Mouse (Mus musculus): Measurements from ENCODE around the gene Emb.
A peak's percentile ranks its signal among the peaks of the same experiment; 100 is the strongest.

Emb gene

GRCm38 (mm10) chr13:117220501-117221321 lies 12.4 kb downstream of the Emb start, which contains the start of gene Gm17509:
Gm17509 (minus strand) TSS chr13:117221075.
- DNase-seq (ENCODE audit: low spot score), result peak; percentile 61

- DNase-seq (ENCODE audit: low spot score), result no peak
Observed at GRCm38 (mm10) chr13:117223125-117223524, 14.8 kb downstream of the Emb start.

- DNase-seq (ENCODE audit: low spot score), result no peak
Observed at GRCm38 (mm10) chr13:117224901-117225300, 16.6 kb downstream of the Emb start.

- no peak for DNase-seq (ENCODE audit: low spot score)
Observed at GRCm38 (mm10) chr13:117225561-117225960, 17.2 kb downstream of the Emb start.

- DNase-seq (ENCODE audit: low spot score), result no peak
Observed at GRCm38 (mm10) chr13:117230371-117231110, 22.2 kb downstream of the Emb start.

- no peak for DNase-seq (ENCODE audit: low spot score)
Observed at GRCm38 (mm10) chr13:117233808-117234207, 25.5 kb downstream of the Emb start.

- DNase-seq (ENCODE audit: low spot score), result no peak
Observed at GRCm38 (mm10) chr13:117234486-117234885, 26.1 kb downstream of the Emb start.

- DNase-seq (ENCODE audit: low spot score), result no peak
Observed at GRCm38 (mm10) chr13:117235530-117236212, 27.3 kb downstream of the Emb start.

GRCm38 (mm10) chr13:117237111-117237510 lies 28.8 kb downstream of the Emb start:
- DNase-seq (ENCODE audit: low spot score), result no peak

- DNase-seq (ENCODE audit: low spot score), result no peak
Observed at GRCm38 (mm10) chr13:117242063-117242462, 33.7 kb downstream of the Emb start.

GRCm38 (mm10) chr13:117242621-117243020 lies 34.3 kb downstream of the Emb start:
- DNase-seq (ENCODE audit: low spot score), result no peak

GRCm38 (mm10) chr13:117260704-117261103 lies 52.4 kb downstream of the Emb start:
- no peak for DNase-seq (ENCODE audit: low spot score)

GRCm38 (mm10) chr13:117266156-117266555 lies 57.8 kb downstream of the Emb start:
- DNase-seq (ENCODE audit: low spot score), result no peak

GRCm38 (mm10) chr13:117267963-117268362 lies 59.6 kb downstream of the Emb start:
- DNase-seq (ENCODE audit: low spot score), result no peak

- DNase-seq (ENCODE audit: low spot score), result no peak
Observed at GRCm38 (mm10) chr13:117284036-117284435, 75.7 kb downstream of the Emb start.

GRCm38 (mm10) chr13:117286939-117287338 lies 78.6 kb downstream of the Emb start:
- DNase-seq (ENCODE audit: low spot score), result no peak

- no peak for DNase-seq (ENCODE audit: low spot score)
Observed at GRCm38 (mm10) chr13:117287400-117287799, 79.1 kb downstream of the Emb start.

- peak; percentile 45 for DNase-seq (ENCODE audit: low spot score)
Observed at GRCm38 (mm10) chr13:117289494-117290270, 81.3 kb downstream of the Emb start.

GRCm38 (mm10) chr13:117311446-117312225 lies 103.3 kb downstream of the Emb start:
- peak; percentile 70 for DNase-seq (ENCODE audit: low spot score)
